Mouse (Mus musculus) MEL (cell line): ENCODE results near the gene Ncbp1. TPM values are rescaled to one million over a fixed set of nuclear protein-coding genes. Genes with fewer than 3 reads are reported as not detected.

Source experiments
- DNase-seq: peaks from one replicate; pipeline ENCODE4 v3.0.0; 2011; ENCODE audit warnings: low read depth, low spot score
- H3K27ac ChIP-seq: 2 replicates; pipeline ENCODE4 v1.5.1; 2012; ENCODE audit warnings: low read depth, mild to moderate bottlenecking, control low read depth, low read length, moderate library complexity; ENCODE audit not compliant: control insufficient read depth
- H3K27me3 ChIP-seq, 2 experiments: fragments of 150-350 bp in 1 of 2; sonication (generic) in 1 of 2; 2 replicates each; pipeline ENCODE4 v1.6.1; 2012; ENCODE audit warnings: low read length in 2 of 2, mild to moderate bottlenecking in 2 of 2, improper control_type of control experiment in 1 of 2, moderate library complexity in 1 of 2; ENCODE audit not compliant: insufficient read depth in 2 of 2, control insufficient read depth in 1 of 2
- H3K36me3 ChIP-seq, 2 experiments: 2 replicates each; pipeline ENCODE4 v1.6.1; 2012 to 2014; ENCODE audit warnings: low read length in 2 of 2, improper control_type of control experiment in 1 of 2, inconsistent platforms in 1 of 2, mild to moderate bottlenecking in 1 of 2; ENCODE audit not compliant: insufficient read depth in 2 of 2, control insufficient read depth in 1 of 2
- H3K4me1 ChIP-seq, 2 experiments: fragments of 150-350 bp in 1 of 2; sonication (generic) in 1 of 2; 2 replicates each; pipeline ENCODE4 v1.6.1; 2012; ENCODE audit warnings: low read length in 2 of 2, improper control_type of control experiment in 1 of 2, mild to moderate bottlenecking in 1 of 2; ENCODE audit not compliant: insufficient read depth in 2 of 2, control insufficient read depth in 1 of 2
- H3K4me3 ChIP-seq, 2 experiments: fragments of 150-350 bp in 1 of 2; sonication (generic) in 1 of 2; 2 replicates each; pipeline ENCODE4 v1.5.1; 2012; ENCODE audit warnings: low read depth in 2 of 2, low read length in 2 of 2, mild to moderate bottlenecking in 2 of 2, moderate library complexity in 2 of 2, control low read depth in 1 of 2, improper control_type of control experiment in 1 of 2; ENCODE audit not compliant: control insufficient read depth in 1 of 2, insufficient read depth in 1 of 2
- H3K79me2 ChIP-seq: 2 replicates; pipeline ENCODE4 v1.6.1; 2012; ENCODE audit warnings: mild to moderate bottlenecking, low read length, moderate library complexity; ENCODE audit not compliant: control insufficient read depth, poor library complexity, insufficient read depth
- H3K9ac ChIP-seq: 2 replicates; pipeline ENCODE4 v1.6.1; 2012; ENCODE audit warnings: low read depth, mild to moderate bottlenecking, control low read depth, low read length, moderate library complexity; ENCODE audit not compliant: control insufficient read depth, poor library complexity, severe bottlenecking
- H3K9me3 ChIP-seq: fragments of 150-350 bp; sonication (generic); replicated peaks from 2 replicates; pipeline ENCODE4 v1.6.1; 2012; ENCODE audit warnings: mild to moderate bottlenecking, low read length, improper control_type of control experiment, moderate library complexity; ENCODE audit not compliant: insufficient read depth
- CHD1 ChIP-seq: IDR thresholded peaks from 2 replicates; pipeline ENCODE4 v1.6.1; 2012; ENCODE audit warnings: low read depth, mild to moderate bottlenecking, inconsistent platforms, low read length, improper control_type of control experiment
- CTCF ChIP-seq, 3 experiments: IDR thresholded peaks in 2 of 3; conservative IDR thresholded peaks in 1 of 3; 2 replicates each; pipeline ENCODE4 v1.5.1; 2011 to 2012; ENCODE audit warnings: low read length in 3 of 3, low read depth in 2 of 3, mild to moderate bottlenecking in 2 of 3, improper control_type of control experiment in 1 of 3, inconsistent platforms in 1 of 3, mixed read lengths in 1 of 3, moderate library complexity in 1 of 3; ENCODE audit not compliant: control insufficient read depth in 1 of 3, insufficient read depth in 1 of 3, poor library complexity in 1 of 3, severe bottlenecking in 1 of 3
- E2F4 ChIP-seq: IDR thresholded peaks from 2 replicates; pipeline ENCODE4 v1.6.1; 2011; ENCODE audit warnings: low read depth, low read length, improper control_type of control experiment, borderline replicate concordance
- ETS1 ChIP-seq: IDR thresholded peaks from 2 replicates; pipeline ENCODE4 v1.6.1; 2012; ENCODE audit warnings: low read depth, mild to moderate bottlenecking, inconsistent platforms, low read length, improper control_type of control experiment, moderate library complexity
- KAT2A ChIP-seq: conservative IDR thresholded peaks from 2 replicates; pipeline ENCODE4 v1.6.1; 2012; ENCODE audit warnings: low read depth, low read length, improper control_type of control experiment, inconsistent platforms
- MAFK ChIP-seq: IDR thresholded peaks from 2 replicates; pipeline ENCODE4 v1.6.1; 2011; ENCODE audit warnings: low read depth, mild to moderate bottlenecking, low read length, improper control_type of control experiment, borderline replicate concordance
- MAX ChIP-seq: IDR thresholded peaks from 2 replicates; pipeline ENCODE4 v1.6.1; 2011; ENCODE audit warnings: low read length, improper control_type of control experiment
- MEF2A ChIP-seq: IDR thresholded peaks from 2 replicates; pipeline ENCODE4 v1.6.1; 2014; ENCODE audit warnings: low read depth, mild to moderate bottlenecking, inconsistent platforms, low read length, improper control_type of control experiment; ENCODE audit not compliant: poor library complexity, insufficient replicate concordance, severe bottlenecking; ENCODE audit errors: extremely low read depth
- MXI1 ChIP-seq: IDR thresholded peaks from 2 replicates; pipeline ENCODE4 v1.6.1; 2011; ENCODE audit warnings: mild to moderate bottlenecking, low read depth, low read length, improper control_type of control experiment
- MYB ChIP-seq: IDR thresholded peaks from 2 replicates; pipeline ENCODE4 v1.6.1; 2011; ENCODE audit warnings: mild to moderate bottlenecking, low read depth, low read length, improper control_type of control experiment
- MYC ChIP-seq: IDR thresholded peaks from 2 replicates; pipeline ENCODE4 v1.6.1; 2011; ENCODE audit warnings: low read depth, mild to moderate bottlenecking, low read length, improper control_type of control experiment, moderate library complexity
- NRF1 ChIP-seq: IDR thresholded peaks from 2 replicates; pipeline ENCODE4 v1.6.1; 2014; ENCODE audit warnings: low read depth, mild to moderate bottlenecking, inconsistent platforms, low read length, improper control_type of control experiment, moderate library complexity; ENCODE audit not compliant: poor library complexity, insufficient read depth, severe bottlenecking
- POLR2AphosphoS2 ChIP-seq: IDR thresholded peaks from 2 replicates; pipeline ENCODE4 v1.6.1; 2011; ENCODE audit warnings: low read length, improper control_type of control experiment
- SMC3 ChIP-seq: IDR thresholded peaks from 2 replicates; pipeline ENCODE4 v1.6.1; 2011; ENCODE audit warnings: low read depth, low read length, improper control_type of control experiment
- TBP ChIP-seq: IDR thresholded peaks from 2 replicates; pipeline ENCODE4 v1.8.0; 2011; ENCODE audit warnings: low read depth, low read length, improper control_type of control experiment
- USF1 ChIP-seq: IDR thresholded peaks from 2 replicates; pipeline ENCODE4 v1.6.1; 2014; ENCODE audit warnings: low read depth, mild to moderate bottlenecking, inconsistent platforms, low read length, improper control_type of control experiment, moderate library complexity
- USF2 ChIP-seq, 2 experiments: IDR thresholded peaks; 2 replicates each; pipeline ENCODE4 v1.6.1; 2011 to 2012; ENCODE audit warnings: improper control_type of control experiment in 2 of 2, low read length in 2 of 2, borderline replicate concordance in 1 of 2, inconsistent platforms in 1 of 2, low read depth in 1 of 2, mild to moderate bottlenecking in 1 of 2; ENCODE audit not compliant: insufficient read depth in 1 of 2
- ZC3H11A ChIP-seq: IDR thresholded peaks from 2 replicates; pipeline ENCODE4 v1.6.1; 2012; ENCODE audit warnings: low read depth, mild to moderate bottlenecking, inconsistent platforms, low read length, improper control_type of control experiment
- ZMIZ1 ChIP-seq: IDR thresholded peaks from 2 replicates; pipeline ENCODE4 v1.6.1; 2012; ENCODE audit warnings: low read depth, mild to moderate bottlenecking, inconsistent platforms, low read length, improper control_type of control experiment, moderate library complexity
- polyA plus RNA-seq, 2 experiments: library from polyadenylated mRNA; stranded (reverse) in 1 of 2; unstranded in 1 of 2; fragments of >175 nt in 1 of 2; fragments of >200 nt in 1 of 2; gene quantifications; 2 replicates each; pipeline versions ENCODE4 v1.2.1 to v1.2.4; 2012; ENCODE audit warnings: low replicate concordance in 2 of 2, low read depth in 1 of 2; ENCODE audit not compliant: insufficient read length in 2 of 2, insufficient read depth in 1 of 2, missing spikeins in 1 of 2
- total RNA-seq: library from RNA; depleted of rRNA; stranded (reverse); fragments of 300-350 nt; gene quantifications from 2 replicates; pipeline ENCODE4 v1.2.3, GENCODE M21; 2012

Gene Ncbp1
- total and polyA plus RNA-seq, 3 experiments, result 86.6 to 106 TPM; not detected in 1

- peaks cover 4% of the 10 kb centered on the region for H3K79me2 ChIP-seq
- no peak overlapping the region for H3K27ac ChIP-seq
- H3K4me3 ChIP-seq, result peak overlapping the region; percentile 74 to 87
- H3K27me3 ChIP-seq, result no peaks in the 10 kb centered on the region
- peak overlapping the region; percentile 26 for H3K9ac ChIP-seq
- TF ChIP-seq ZMIZ1 (peak; percentile 4; the same call in 1 of the 2 replicates), ETS1 (no peak), CHD1 (no peak), USF2 (IDR thresholded peaks at IDR 0.05; ENCODE audit: borderline replicate concordance in 1 of 2, insufficient read depth in 1 of 2, low read depth in 1 of 2, low read length in 2 of 2) (no peak), MYB (no peak), MXI1 (peak; percentile 62; the same call in 1 of the 2 replicates), KAT2A (0 out of 2 replicates have a peak, but pooled peaks have one; percentile 8), MEF2A (no peak), NRF1 (no peak), MYC (no peak), POLR2AphosphoS2 (no peak), SMC3 (no peak), ZC3H11A (no peak), CTCF (IDR thresholded peaks at IDR 0.05 in 2 of 3, conservative IDR thresholded peaks at IDR 0.05 in 1 of 3; ENCODE audit: control insufficient read depth in 1 of 3, insufficient read depth in 1 of 3, low read depth in 2 of 3, low read length in 3 of 3, poor library complexity in 1 of 3, severe bottlenecking in 1 of 3) (no peak), MAFK (no peak), E2F4 (0 out of 2 replicates have a peak, but pooled peaks have one; percentile 3), MAX (0 out of 2 replicates have a peak, but pooled peaks have one; percentile 43), TBP (no peak)
- H3K36me3 ChIP-seq, result peaks cover 0 to 8% of the 10 kb centered on the region in 2 experiments; a peak in 1 of 4 replicates
- no peak for DNase-seq
- no peaks in the 10 kb centered on the region for H3K9me3 ChIP-seq
- peaks cover 0 to 11% of the 10 kb centered on the region in 2 experiments; a peak in 2 of 4 replicates for H3K4me1 ChIP-seq
Observed at GRCm38 (mm10) chr4:46196513-46196912, 58.1 kb downstream of the Ncbp1 start.

DNA sequence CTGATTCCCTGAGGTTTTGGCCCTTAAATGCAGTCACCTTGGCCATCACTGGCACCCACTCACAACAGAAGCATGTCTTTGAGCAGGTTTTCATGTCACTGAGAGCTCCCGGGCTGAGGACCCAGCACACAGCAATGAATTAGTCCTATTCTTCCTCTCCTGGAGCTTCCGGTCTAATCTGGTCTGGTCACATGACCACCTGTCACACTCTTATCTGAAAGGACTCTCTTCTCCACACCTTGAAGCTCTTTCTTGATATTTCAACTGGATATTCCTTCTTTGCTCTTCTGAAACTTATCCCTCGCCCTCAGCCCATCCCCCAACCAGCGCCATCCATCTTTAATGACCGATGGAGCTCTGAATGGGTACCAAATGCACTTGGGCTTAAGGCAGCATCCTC is 59.7 kb downstream of the Ncbp1 start:
- peaks cover 0 to 8% of the 10 kb centered on the region in 2 experiments; a peak in 1 of 4 replicates for H3K36me3 ChIP-seq
- DNase-seq, result no peak
- H3K27me3 ChIP-seq, result peaks cover under 1 to 2% of the 10 kb centered on the region in 2 experiments; a peak in 2 of 4 replicates
- H3K9ac ChIP-seq, result no peak overlapping the region
- no peak overlapping the region for H3K4me3 ChIP-seq
- no peaks in the 10 kb centered on the region for H3K9me3 ChIP-seq
- TF ChIP-seq MAFK (no peak), USF2 (IDR thresholded peaks at IDR 0.05; ENCODE audit: borderline replicate concordance in 1 of 2, insufficient read depth in 1 of 2, low read depth in 1 of 2, low read length in 2 of 2) (peak in 1 of 2 experiments; percentile 54; a peak in 1 of 4 replicates), MAX (peak; percentile 47; the same call in 1 of the 2 replicates), USF1 (peak; percentile 90), CHD1 (no peak)
- no peak overlapping the region for H3K27ac ChIP-seq
- peaks cover 4% of the 10 kb centered on the region for H3K79me2 ChIP-seq
- peaks cover 0 to 11% of the 10 kb centered on the region in 2 experiments; a peak in 2 of 4 replicates for H3K4me1 ChIP-seq
